Mouse (Mus musculus) small intestine, adult 2 months (tissue): ENCODE measurements around the gene Smg5. TPM values are rescaled to one million over a fixed set of nuclear protein-coding genes. Genes with fewer than 3 reads are reported as not detected.

Experiments
- H3K27ac ChIP-seq: fragments of 200-500 bp; 2 replicates; pipeline ENCODE4 v1.5.1; 2012; ENCODE audit warnings: low read depth, low read length, control low read depth, inconsistent platforms; ENCODE audit not compliant: insufficient read depth
- H3K27me3 ChIP-seq: fragments of 200-500 bp; 2 replicates; pipeline ENCODE4 v1.6.1; 2012; ENCODE audit warnings: mild to moderate bottlenecking, moderate library complexity, low read length, inconsistent platforms; ENCODE audit not compliant: control insufficient read depth, insufficient read depth
- H3K36me3 ChIP-seq: fragments of 200-500 bp; 2 replicates; pipeline ENCODE4 v1.6.1; 2012; ENCODE audit warnings: mild to moderate bottlenecking, low read length, control low read depth, inconsistent platforms; ENCODE audit not compliant: control insufficient read depth, insufficient read depth
- H3K4me1 ChIP-seq: fragments of 200-500 bp; 2 replicates; pipeline ENCODE4 v1.6.1; 2012; ENCODE audit warnings: low read length, inconsistent platforms, mixed read lengths; ENCODE audit not compliant: control insufficient read depth, insufficient read depth, insufficient read length
- H3K4me3 ChIP-seq: fragments of 200-500 bp; 2 replicates; pipeline ENCODE4 v1.5.1; 2012; ENCODE audit warnings: low read depth, mild to moderate bottlenecking, control low read depth, inconsistent platforms, low read length, moderate library complexity
- CTCF ChIP-seq: fragments of 200-500 bp; IDR thresholded peaks from 2 replicates; pipeline ENCODE4 v1.5.1; 2012; ENCODE audit warnings: low read depth, mild to moderate bottlenecking, control low read depth, inconsistent platforms, low read length, moderate library complexity, mixed read lengths; ENCODE audit not compliant: insufficient replicate concordance, insufficient read length; ENCODE audit errors: extremely low read depth
- POLR2A ChIP-seq: fragments of 200-500 bp; IDR thresholded peaks from 2 replicates; pipeline ENCODE4 v1.6.1; 2012; ENCODE audit warnings: low read depth, mild to moderate bottlenecking, control low read depth, inconsistent platforms, low read length, moderate library complexity
- WGBS: fragments of 180-500 bp; shearing (Covaris S2); methylation state at CpG from one replicate; pipeline ENCODE4 v1.1.7; 2018; 5-methylcytosine and 5-hydroxymethylcytosine counted together
- polyA plus RNA-seq: library from polyadenylated mRNA; depleted of rRNA; stranded (reverse); fragments of >200 nt; gene quantifications from 2 replicates; pipeline ENCODE4 v1.2.3, GENCODE M21; 2012

The Smg5 gene
- polyA plus RNA-seq, 1 experiment = 42.4 TPM

DNA sequence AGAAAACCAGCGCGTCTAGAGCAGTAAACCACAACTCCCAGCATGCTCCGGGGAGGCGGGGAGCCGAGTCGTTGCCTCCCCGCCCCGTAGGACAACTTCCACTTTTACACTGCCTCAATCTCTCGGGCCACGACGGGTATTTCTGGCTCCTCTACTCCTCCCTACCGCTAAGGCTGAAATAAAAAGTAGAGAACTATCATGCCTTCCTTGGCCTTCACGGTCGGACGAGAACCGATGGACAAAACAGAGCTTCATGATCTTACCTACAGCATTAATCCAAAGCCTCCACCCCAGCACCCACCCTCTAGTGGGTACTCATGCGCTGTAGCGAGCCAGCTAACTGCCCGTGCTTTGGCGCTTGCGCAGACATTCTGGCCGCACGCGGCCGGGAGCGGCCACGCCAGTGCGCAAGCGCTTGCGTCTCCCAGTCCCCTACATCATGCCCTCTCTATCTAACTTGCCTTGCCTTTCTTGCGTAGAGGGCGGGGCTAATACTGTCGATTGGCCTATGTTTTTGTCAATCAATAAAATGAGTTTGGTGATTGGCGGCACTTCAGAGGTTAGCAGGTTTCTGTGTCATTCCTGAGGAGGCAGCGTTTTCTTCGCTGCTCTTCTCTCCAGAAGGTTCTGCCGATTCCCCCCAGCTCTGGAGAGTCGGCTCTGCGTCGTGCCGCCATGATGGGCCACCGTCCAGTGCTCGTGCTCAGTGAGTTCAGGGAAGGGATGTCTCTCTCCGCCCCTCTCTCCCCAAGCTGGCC is 39.3 kb upstream of the Smg5 start, which contains the start of the genes Tsacc and Cct3:
Tsacc (minus strand) TSS at position 439 of the 758 bp plus-strand sequence.
Cct3 (plus strand) TSS at position 556 of the 758 bp plus-strand sequence.
- WGBS = under 1% methylated on average over 44 of the region's 44 CpGs
- Histone ChIP-seq H3K36me3 (peaks cover 16% of the 10 kb centered on the region), H3K27ac (peak within 1 kb of the TSS; percentile 96), H3K27me3 (no peaks in the 10 kb centered on the region), H3K4me3 (peak within 1 kb of the TSS; percentile 93), H3K4me1 (no peaks in the 10 kb centered on the region)
- peak; percentile 38; the same call in 1 of the 2 replicates for TF ChIP-seq CTCF
- peak; percentile 33; the same call in 1 of the 2 replicates for TF ChIP-seq POLR2A

DNA sequence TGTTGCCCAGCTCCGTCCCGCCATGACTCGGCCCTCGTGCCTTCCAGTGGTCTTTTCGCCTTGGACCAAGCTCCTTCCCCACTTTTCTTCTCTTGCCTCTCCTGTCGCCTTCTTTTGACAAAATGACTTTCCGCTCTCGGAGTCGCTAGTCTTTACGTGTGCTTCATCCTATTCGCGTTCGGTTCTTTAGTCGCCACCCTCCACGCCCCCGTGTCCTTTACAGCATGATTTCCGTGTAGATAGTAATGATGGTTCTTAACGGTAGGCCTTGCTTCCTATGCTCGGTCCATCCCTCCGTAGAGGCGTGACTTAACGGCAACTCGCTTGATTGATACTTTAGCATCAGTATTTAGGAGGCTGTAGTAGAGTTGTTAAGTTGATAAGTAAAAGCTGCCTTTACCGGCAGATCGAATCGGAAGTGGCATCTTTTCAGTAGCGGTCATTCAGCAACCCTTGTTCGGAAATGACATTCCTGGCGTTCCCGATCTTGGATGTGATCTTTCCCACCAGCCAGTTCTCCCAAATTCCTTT is 38.7 kb upstream of the Smg5 start:
- TF ChIP-seq POLR2A (no peak), CTCF (no peak; the same call in 1 of the 2 replicates)

DNA sequence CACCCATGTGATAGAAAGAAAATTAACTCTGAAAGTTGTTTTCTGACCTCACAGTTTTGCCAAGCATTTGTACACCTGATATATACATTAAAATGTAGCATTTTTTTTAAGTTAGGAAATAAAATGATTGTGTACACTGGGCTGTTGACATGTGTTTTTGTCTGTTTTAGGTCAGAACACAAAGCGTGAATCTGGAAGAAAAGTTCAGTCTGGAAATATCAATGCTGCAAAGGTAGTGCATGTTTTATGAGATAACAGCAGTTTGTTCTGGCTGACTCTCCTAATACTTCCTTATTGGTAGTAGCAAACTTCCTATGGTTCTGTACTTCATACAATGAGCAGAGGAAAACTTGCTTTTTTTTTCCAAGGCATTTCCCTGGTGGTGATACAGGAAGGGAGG is 36.9 kb upstream of the Smg5 start:
- no peaks in the 10 kb centered on the region for H3K4me1 ChIP-seq
- H3K36me3 ChIP-seq = peaks cover 32% of the 10 kb centered on the region
- TF ChIP-seq POLR2A (no peak), CTCF (no peak)

More for the DNA sequence above, 38.7 kb upstream of the Smg5 start:
- H3K36me3 ChIP-seq = peaks cover 18% of the 10 kb centered on the region
- H3K27me3 ChIP-seq = no peaks in the 10 kb centered on the region
- H3K4me3 ChIP-seq = peak overlapping the region; percentile 93
- under 1% methylated on average over 30 of the region's 30 CpGs for WGBS
- H3K4me1 ChIP-seq = no peaks in the 10 kb centered on the region
- H3K27ac ChIP-seq = peak overlapping the region; percentile 78

DNA sequence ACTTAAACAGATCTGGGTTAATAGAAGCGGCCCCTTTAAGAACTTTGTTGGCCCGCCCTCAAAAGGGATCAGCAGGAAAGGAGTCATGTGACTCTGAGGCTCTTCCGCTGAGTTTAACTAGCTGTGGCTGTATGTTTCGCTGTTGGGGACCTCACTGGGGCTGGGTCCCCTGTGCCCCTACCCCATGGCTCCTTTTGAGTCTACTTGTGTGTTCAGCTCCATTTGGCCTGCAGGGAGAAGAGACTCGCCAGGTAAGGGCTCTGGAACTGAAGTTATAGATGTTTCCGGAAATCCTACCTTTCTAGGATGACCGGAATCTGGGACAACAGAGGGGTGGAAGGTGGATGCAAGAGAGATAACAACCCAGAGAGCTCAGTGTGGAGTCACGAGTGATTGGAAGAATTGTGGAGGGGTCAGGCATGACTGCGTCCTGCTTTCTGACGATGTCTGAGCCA is 11.1 kb upstream of the Smg5 start, which contains the start of gene Glmp:
Glmp (plus strand) TSS at position 73 of the 455 bp plus-strand sequence.
- TF ChIP-seq CTCF (no peak), POLR2A (peak; percentile 35; the same call in 1 of the 2 replicates)
- WGBS = 0% methylated on average over 10 of the region's 10 CpGs
- Histone ChIP-seq H3K36me3 (peaks cover 35% of the 10 kb centered on the region), H3K27me3 (no peaks in the 10 kb centered on the region), H3K4me1 (peaks cover 7% of the 10 kb centered on the region; the same call in 1 of the 2 replicates), H3K4me3 (peak within 1 kb of the TSS; percentile 84), H3K27ac (no peak within 1 kb of the TSS)

More for the DNA sequence above, 36.9 kb upstream of the Smg5 start:
- no peak overlapping the region for H3K27ac ChIP-seq
- 35% methylated on average over 1 of the region's 1 CpGs for WGBS
- H3K27me3 ChIP-seq = no peaks in the 10 kb centered on the region
- H3K4me3 ChIP-seq = no peak overlapping the region

DNA sequence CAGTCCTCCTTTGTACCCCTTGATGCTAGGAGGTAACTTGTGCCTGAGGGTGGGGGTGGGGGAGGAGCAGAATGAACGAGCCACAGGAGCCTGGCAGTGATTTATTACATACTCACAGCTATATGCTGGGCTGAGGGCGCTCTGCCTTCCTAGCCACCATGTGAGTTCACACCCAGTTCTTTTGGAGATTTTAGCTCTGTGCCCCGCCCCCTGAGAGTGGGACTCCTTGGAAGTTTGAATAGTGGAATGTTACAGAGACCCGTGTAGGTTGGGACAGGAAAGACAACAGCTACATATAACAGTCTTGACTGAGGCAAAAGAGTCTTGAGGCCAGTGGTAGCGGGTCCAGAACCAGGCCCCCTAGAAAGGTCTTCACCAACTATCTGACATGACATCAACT is 7.1 kb upstream of the Smg5 start:
- Histone ChIP-seq H3K4me1 (peaks cover 17% of the 10 kb centered on the region), H3K27ac (no peak overlapping the region), H3K36me3 (peaks cover 18% of the 10 kb centered on the region), H3K27me3 (no peaks in the 10 kb centered on the region), H3K4me3 (no peak overlapping the region)
- no peak for TF ChIP-seq CTCF
- no peak for TF ChIP-seq POLR2A
- WGBS = 65% methylated on average over 5 of the region's 5 CpGs

DNA sequence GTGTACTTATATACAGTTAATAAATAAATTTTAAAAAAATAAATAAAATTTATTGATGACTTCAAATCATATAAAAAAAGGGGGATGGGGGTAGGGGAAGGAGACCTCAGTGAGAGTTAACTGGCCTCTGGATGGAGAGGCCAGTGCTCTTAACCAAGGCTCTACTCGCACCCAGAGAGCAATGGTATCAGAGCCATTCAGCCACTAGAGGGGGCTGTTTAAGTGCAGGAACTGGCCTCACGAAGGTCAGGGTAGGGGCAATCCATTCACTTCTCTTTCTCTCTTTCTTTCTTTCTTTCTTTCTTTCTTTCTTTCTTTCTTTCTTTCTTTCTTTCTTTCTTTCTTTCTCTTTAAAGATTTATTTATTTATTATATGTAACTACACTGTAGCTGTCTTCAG is 4.8 kb upstream of the Smg5 start:
- WGBS = 11% methylated on average over 2 of the region's 2 CpGs
- peaks cover 18% of the 10 kb centered on the region for H3K36me3 ChIP-seq

More for the DNA sequence above, 4.8 kb upstream of the Smg5 start:
- H3K27me3 ChIP-seq = no peaks in the 10 kb centered on the region
- TF ChIP-seq CTCF = peak; percentile 77; the same call in 1 of the 2 replicates
- TF ChIP-seq POLR2A = no peak
- H3K4me3 ChIP-seq = no peak overlapping the region
- H3K4me1 ChIP-seq = peaks cover 11% of the 10 kb centered on the region
- H3K27ac ChIP-seq = no peak overlapping the region
